Mouse (Mus musculus) fibroblast of lung, adult 2 months (primary cell): Measurements from ENCODE around the gene Pdcd4.

ENCODE experiments used
- DNase-seq: peaks from one replicate; pipeline ENCODE4 v3.0.0-alpha.2; 2011; ENCODE audit warnings: low read depth

Gene Pdcd4

GRCm38 (mm10) chr19:53871502-53871901 lies 20.5 kb upstream of the Pdcd4 start:
- DNase-seq, result no peak

DNA sequence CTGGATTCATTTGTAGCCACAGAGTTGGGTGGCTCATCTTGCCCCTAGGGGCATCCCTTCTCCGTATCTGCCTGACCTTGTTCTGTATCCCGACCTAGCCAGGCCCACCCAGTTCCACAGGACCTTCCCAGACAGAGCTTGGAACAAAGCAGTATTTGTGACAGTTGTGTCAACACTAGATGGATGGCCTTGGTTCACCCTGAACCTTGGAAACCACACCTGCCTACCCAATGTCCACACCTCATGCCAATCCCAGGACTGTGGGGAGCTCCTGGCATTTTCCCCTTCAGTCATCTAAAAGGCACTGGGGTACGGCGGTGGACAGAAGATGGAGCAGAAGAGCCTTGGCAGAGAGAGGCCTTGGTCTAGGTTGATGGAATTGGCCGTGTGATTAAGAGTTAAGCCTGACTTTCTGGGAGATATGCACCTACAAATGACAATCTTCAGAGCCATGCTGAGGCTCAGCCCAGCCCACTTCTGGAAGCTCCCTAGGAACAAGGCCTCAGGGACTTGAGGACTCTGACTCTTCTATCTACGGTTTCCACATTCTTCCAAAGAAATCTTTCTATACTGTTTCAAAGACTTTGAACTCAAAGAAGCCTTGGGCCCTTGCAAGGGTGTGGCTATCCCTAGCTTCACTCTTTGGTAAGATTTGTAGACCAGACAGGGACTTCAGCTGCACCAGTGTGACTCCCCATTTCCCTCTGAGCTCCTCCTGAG lies 18.9 kb upstream of the Pdcd4 start:
- no peak for DNase-seq

- DNase-seq, result no peak
These were observed 16.8 kb upstream of the Pdcd4 start for GRCm38 (mm10) chr19:53875246-53875645.

DNA sequence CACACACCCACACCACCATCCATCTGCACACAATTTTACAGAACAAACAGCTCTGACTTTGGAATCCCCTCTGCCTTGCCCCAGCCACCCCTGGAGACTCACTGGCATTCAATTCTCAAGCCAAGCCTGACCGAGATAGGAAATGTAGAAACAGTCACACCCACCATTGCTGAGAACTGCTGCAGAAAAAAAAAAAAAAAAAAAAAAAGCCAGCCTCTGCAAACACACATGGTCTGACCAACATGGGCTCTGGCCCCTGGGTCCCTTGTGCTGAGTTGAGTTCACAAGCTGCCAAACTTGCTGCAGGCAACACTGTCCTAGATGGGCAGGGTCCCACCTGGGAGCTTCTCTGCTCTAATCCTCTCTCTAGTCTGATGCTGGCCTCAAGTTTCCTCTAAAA lies 14.3 kb upstream of the Pdcd4 start:
- DNase-seq, result no peak

GRCm38 (mm10) chr19:53880460-53880859 lies 11.6 kb upstream of the Pdcd4 start:
- no peak for DNase-seq

DNA sequence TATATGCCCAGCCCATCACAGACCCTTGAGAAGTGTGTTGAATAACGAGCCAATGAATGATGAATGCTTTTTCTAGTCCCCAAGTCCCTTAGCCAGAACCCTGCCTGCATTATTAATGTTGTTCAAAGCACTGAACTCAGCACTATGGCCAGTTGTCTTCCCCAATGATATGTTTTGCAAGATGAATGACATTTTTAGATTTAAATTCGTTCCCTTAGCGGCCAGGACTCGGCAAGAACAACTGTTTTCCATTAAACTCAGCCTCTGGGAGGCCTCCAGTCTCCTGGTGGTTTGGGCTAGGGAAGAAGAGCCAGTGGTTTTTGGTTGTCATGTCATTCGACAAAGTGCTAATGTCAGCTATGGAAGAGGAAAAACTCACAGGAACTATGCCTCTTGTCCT lies 10.2 kb upstream of the Pdcd4 start:
- DNase-seq, result no peak

- DNase-seq, result no peak
These were observed 6.6 kb upstream of the Pdcd4 start for GRCm38 (mm10) chr19:53885450-53885849.

DNA sequence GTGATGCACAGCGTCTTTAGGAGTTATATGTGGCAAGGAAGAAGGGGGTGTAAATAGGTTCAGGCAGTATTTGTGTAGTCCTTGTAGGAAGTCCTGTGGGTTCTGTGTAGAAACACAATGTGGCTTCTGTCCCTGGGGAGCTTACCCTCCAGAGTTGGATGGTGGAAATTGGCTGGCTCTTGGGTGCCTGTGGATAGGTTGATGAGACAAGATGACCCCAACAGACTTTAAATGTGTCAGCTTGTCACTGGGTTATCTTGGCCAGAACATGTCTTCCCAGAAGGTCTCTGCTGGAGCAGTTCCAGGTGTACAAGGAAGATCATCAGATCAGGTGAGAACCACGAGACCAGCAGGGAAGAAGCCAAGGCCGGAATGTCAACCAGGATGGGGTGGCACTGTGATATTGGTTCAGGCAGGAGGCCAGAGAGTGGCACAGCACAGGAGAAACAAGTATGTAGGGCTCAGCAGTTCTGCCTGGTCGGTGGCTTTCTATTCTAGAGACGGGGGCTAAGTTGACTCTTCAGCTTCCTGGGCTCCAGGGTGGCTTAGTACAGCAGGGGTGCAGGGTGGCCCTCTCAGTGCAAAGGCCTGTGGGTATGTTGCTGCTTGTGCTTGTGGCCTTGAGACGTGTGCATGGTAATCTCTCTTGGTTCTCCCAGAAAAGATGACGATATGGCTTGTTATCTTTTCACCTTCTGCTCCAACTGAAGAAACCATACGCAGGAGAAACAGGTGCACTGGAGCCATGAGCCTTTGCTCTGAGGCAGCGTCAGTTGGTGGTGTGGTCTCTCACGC lies 5.3 kb upstream of the Pdcd4 start:
- no peak for DNase-seq

GRCm38 (mm10) chr19:53887822-53888221 lies 4.2 kb upstream of the Pdcd4 start:
- DNase-seq, result no peak

- no peak for DNase-seq
These were observed 3.7 kb upstream of the Pdcd4 start for GRCm38 (mm10) chr19:53888331-53888730.

DNA sequence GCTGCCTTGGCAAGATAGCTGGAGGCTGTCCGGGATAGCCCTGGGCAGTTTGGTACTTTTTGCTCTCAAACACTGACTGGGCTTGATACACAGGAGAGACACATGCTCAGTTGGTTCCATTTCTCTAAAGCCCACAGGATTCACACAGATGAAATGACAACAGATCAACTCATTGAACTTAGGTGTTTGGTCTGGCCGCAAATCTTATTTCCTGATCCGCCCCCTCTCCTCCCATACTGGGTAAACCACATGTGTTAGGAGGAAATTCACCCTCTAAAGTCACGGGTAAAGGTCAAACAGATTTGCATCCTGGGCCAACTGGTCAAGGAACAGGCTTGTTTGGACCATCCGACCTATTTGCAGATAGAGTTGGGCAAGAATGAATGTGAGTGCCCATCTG lies 2.5 kb upstream of the Pdcd4 start:
- no peak for DNase-seq

GRCm38 (mm10) chr19:53890274-53890673 lies 1.8 kb upstream of the Pdcd4 start:
- DNase-seq, result no peak

DNA sequence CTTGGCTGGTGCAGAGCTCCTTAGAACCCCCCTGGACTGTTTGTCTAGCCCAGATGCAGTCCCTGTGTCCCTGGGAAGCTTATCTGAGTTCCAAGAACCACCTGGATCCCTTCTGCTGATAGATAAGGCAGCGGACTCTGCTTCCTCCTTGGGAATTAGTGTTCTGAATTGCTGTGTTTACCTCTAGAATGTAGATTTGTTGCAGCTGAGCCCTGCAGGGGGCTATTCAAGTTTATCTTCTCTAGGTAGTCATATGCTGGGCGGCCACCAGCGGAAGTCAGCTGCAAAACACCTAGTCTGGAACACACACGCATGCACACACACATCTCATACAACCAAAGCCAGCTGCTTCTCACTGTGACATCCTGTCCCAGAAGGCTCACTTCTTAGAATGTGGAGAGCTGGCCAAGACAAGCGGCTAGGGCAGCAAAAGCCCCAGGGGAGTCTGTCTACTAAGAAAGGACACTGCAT lies 1.2 kb upstream of the Pdcd4 start:
- no peak for DNase-seq

DNA sequence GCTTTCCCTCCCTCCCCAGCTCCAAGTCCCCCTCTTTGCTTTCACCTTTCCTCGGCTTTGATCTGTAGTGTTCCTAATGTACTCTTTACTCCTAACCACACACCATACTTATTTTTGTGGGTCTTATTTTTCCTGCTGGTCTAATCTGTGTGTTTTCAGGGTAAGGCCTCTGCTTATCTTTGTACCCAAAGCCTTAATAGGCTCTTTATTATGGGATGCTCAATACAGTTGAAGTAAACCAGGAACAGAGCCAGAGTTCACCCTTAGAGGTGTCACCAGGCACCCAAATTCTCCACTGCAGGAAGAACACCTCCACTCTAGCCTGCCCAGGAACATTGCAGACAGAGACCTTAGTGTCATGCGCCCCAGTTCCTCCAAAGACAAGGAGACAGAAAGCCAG lies 462 bp upstream of the Pdcd4 start:
- no peak for DNase-seq

DNA sequence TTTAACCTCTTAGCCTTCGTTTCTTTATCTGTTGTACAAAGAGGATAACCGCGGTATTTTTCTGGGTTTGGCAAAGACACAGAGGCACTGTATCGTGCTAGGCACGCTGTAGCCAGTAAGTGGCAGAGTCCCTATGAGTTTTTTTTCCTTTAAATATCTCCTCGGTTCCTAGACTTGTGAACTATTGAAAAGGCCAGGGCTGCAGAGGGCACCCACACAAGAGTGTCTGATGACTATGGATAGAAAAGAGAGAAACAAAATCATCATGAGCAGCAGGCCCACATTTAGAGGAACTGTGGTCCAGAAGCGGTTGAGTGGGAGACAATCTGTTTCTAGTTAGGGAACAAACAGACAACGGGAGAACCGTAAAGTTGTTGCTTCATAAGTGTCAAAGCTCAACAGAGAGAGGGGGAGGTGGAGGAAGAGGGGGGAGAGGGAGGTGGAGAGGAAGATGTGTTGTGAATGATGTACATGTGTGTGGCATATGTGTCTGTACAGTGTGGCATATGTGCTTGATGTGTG lies 868 bp downstream of the Pdcd4 start:
- no peak for DNase-seq

DNA sequence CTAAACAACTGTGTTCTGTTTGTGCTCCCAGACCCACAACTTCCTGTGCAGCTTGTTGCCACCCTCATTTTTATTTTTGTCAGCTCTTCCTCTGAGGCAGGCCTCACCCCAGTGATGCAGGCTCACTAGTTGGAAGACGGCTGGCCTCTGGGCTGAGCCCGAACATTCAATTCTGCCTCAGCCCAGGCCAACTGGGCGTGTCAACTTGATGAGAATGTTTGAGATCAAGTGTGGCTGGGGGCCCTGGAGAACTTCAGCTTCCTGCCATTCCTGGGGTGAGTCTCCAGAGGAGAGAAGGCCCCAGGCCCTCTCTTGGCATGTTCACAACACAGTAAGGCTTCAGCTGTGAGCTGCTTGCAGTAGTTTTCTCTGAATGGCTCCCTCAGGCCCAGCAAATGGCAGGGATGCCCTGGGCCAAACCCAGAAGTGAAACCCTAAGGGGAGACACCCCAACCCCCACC lies 1.7 kb downstream of the Pdcd4 start:
- no peak for DNase-seq

DNA sequence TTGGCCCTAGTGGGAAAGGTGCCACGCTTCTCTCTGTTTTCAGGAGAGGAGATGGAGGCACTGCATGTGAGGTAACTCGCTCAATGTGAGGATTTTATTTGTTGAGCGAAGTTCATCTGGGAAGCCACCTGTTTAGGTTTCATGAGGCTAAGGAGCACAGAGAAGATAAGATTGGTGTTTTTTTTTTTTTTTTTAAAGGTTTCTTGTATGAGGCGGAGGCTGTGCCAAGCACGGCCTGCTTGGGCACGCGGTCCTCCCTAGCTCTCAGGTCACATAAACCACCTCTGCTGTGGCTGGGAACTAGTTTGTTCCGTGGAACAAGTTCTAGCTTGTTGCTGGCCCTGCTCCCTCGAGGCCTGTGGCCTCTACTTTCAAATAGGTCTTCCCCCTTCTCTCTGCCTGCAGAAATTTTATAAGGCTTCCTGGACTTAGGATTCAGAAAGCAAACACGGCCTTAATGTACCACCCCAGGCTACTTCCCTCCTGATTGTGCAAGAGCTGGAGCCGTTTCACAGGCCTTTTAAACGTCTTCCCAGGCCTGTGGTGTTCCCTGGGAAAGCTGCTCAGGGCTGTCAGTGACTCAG lies 2.6 kb downstream of the Pdcd4 start:
- peak; percentile 91 for DNase-seq

DNA sequence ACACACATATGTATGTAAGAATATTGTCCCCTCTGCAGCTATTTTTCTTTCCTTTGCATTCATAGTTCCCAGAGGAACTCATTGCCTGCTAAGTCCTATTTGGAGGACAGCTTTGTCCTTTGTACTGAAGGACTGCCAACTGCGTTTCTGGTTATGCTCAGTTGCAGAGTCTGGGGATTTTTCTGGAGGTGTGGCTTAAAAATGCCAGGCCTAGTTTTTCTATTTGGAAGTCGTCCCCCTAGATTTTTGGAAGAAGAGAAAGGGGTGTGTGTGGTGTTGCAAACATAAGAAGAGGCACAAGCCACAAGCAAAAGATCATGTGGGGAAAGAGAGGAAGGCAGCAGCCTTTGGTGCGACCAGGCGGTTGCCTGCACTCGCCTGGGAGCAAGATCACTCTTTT lies 6.0 kb downstream of the Pdcd4 start:
- DNase-seq, result no peak

DNA sequence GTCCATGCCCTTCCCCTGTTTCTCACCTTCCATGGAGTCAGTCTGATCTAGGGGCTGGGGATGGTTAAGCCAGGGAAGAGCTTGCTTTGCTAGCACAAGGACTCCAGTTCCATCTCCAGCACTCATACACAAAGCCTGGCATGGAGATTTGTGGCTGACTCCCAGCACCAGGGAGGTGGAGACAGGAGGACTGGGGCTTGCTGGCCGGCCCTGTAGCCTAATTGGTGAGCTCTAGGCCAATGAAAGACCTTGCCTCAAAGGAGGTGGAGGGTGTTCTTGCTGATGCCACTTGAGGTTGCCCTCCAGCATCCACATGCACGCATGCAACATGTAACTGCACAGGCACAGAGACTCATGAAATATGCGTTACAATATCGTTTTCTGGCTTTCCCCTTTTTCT lies 6.5 kb downstream of the Pdcd4 start:
- no peak for DNase-seq

GRCm38 (mm10) chr19:53898970-53899900 lies 7.2 kb downstream of the Pdcd4 start:
- DNase-seq, result no peak

DNA sequence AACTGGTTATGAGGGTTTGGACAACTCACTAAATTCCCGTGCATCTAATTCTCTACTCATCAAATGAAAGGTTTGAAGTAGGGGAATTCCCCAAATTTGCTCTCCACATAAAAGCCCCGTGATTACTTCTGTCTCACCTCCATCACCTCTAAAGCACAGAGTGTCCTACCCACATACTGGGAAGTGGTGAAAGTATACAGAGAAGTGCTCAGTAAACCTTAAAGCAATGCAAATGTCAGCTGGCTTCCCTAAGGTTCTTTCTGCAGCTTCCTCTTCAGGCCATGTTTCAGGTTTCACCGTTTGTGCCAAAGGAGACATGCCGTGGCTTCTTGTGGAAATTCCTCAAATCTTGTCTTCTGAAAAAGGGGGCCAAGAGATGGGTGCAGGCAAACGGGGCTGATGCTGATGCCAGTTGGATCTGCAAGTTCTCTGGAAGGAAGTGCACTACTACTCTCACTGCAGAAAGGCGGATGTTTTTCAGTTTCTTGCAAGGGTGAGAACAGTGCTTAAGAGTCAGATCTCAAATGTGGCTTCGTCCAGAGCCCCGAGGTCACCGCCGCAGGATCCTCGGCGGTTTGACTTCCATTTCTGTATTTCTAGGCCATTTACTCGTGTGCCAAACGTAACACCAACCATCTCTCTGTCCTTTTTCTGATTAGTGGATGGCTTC lies 8.0 kb downstream of the Pdcd4 start:
- no peak for DNase-seq
